Mouse (Mus musculus) myocyte (in vitro differentiated cells): Measurements from ENCODE around the gene AY761185.

Experiments
- CEBPB ChIP-seq: IDR thresholded peaks from 2 replicates; pipeline ENCODE4 v1.6.1; 2011; ENCODE audit warnings: mild to moderate bottlenecking, moderate library complexity; ENCODE audit not compliant: poor library complexity, insufficient read depth, severe bottlenecking
- MAX ChIP-seq: IDR thresholded peaks from one replicate; pipeline ENCODE4 v1.6.1; 2011; ENCODE audit warnings: low read depth, mild to moderate bottlenecking, control low read depth
- MYOG ChIP-seq, 3 experiments: IDR thresholded peaks; one replicate each; pipeline ENCODE4 v1.6.1; 2011; ENCODE audit warnings: control low read depth in 2 of 3, low read depth in 2 of 3, mild to moderate bottlenecking in 2 of 3; ENCODE audit not compliant: insufficient read length in 2 of 3, control insufficient read depth in 1 of 3, insufficient read depth in 1 of 3
- POLR2A ChIP-seq: IDR thresholded peaks from one replicate; pipeline ENCODE4 v1.6.1; 2011; ENCODE audit warnings: low read depth, mild to moderate bottlenecking, control low read depth, moderate library complexity; ENCODE audit not compliant: insufficient read length

- TF ChIP-seq MYOG (IDR thresholded peaks at IDR 0.05; ENCODE audit: control insufficient read depth in 1 of 3, insufficient read depth in 1 of 3, insufficient read length in 2 of 3, low read depth in 2 of 3) (no peak), POLR2A (no peak), CEBPB (no peak), MAX (no peak)
These were observed 35.3 kb upstream of the AY761185 start for GRCm38 (mm10) chr8:20979846-20980245.
